Mouse (Mus musculus) olfactory bulb, adult 2 months (tissue): Measurements from ENCODE around the gene Sdhd.

Source experiments
- CTCF ChIP-seq: fragments of 200-500 bp; IDR thresholded peaks from 2 replicates; pipeline ENCODE4 v1.5.1; 2012; ENCODE audit warnings: low read depth, mild to moderate bottlenecking, low read length, moderate library complexity; ENCODE audit not compliant: insufficient read depth
- POLR2A ChIP-seq: fragments of 200-500 bp; IDR thresholded peaks from 2 replicates; pipeline ENCODE4 v1.6.1; 2012; ENCODE audit warnings: mild to moderate bottlenecking, low read depth, low read length, moderate library complexity; ENCODE audit not compliant: insufficient read depth

DNA sequence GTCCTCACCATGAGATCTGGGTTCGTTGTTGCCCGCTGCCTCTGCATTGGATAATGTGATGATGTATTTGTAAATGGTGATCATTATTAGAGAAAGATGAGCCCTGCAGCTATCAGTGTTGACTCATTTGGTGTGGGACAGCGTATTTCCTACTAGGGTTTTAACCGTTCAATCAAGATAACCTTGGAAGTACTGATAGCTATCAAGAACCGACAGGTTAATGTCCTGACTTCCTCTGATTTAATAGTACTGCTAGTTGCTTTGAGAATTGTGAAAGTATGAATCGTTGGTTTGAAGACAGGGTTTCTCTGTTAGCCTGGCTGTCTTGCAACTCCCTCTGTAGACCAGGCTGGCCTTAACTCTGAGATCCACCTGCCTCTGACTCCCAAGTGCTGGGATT is 726 bp upstream of the Sdhd start:
- TF ChIP-seq CTCF (no peak), POLR2A (no peak)
